Mouse (Mus musculus): ENCODE measurements around the gene Flrt3.

- TF ChIP-seq POLR2A (IDR thresholded peaks at IDR 0.05; ENCODE audit: borderline replicate concordance, insufficient read depth, low read length) (no peak), CTCF (IDR thresholded peaks at IDR 0.05; ENCODE audit: borderline replicate concordance, insufficient read depth, low read depth, low read length) (no peak)
Measured at GRCm38 (mm10) chr2:140669786-140670185, 1.5 kb downstream of the Flrt3 start.

Data from cerebellum, adult 2 months (tissue).